Mouse (Mus musculus) heart, postnatal 36 days (tissue): Measurements from ENCODE around the gene Ankfy1. TPM values are rescaled to one million over a fixed set of nuclear protein-coding genes. Genes with fewer than 3 reads are reported as not detected.

Source experiments
- microRNA-seq, 2 experiments: library from miRNA; unstranded; fragments of <30 nt; microRNA quantifications; one replicate each; pipeline ENCODE4 v1.2.0; 2021; ENCODE audit warnings: borderline number of aligned reads in 2 of 2
- total RNA-seq, 2 experiments: library from RNA; stranded (reverse); gene quantifications; 2 replicates each; pipeline ENCODE4 v1.2.3; 2021

Gene Ankfy1
- total RNA-seq, 2 experiments from 2014 or later = 16.8 to 19.1 TPM

Small RNA genes lying within 50 kb of the gene (microRNA-seq; reads per million reads assigned to microRNA genes)
- 0 reads per million in 2 experiments for gene Gm25678

Other genes starting within 250 kb of the Ankfy1 start
- 10 to 100 TPM; 45.9 to 46.8 TPM for gene Mybbp1a, start 248.7 kb upstream of the Ankfy1 start, total RNA-seq
- gene Spns2, start 200.1 kb upstream of the Ankfy1 start, total RNA-seq = 10 to 100 TPM in 1 of 2 experiments, 1 to 10 TPM in 1; 9.7 to 11.0 TPM
- gene Spns3, start 139.5 kb upstream of the Ankfy1 start, total RNA-seq = under 1 TPM in 1 of 2 experiments, not detected in 1; 0.16 TPM
- 10 to 100 TPM; 63.0 to 65.3 TPM for gene Ube2g1, start 82.7 kb upstream of the Ankfy1 start, total RNA-seq
- 10 to 100 TPM; 19.2 to 19.5 TPM for gene Cyb5d2, start 106.1 kb downstream of the Ankfy1 start, total RNA-seq
- gene Zzef1, start 106.2 kb downstream of the Ankfy1 start, total RNA-seq = 10 to 100 TPM; 21.3 to 22.9 TPM